Mouse (Mus musculus): ENCODE measurements around the gene P4htm.

DNA sequence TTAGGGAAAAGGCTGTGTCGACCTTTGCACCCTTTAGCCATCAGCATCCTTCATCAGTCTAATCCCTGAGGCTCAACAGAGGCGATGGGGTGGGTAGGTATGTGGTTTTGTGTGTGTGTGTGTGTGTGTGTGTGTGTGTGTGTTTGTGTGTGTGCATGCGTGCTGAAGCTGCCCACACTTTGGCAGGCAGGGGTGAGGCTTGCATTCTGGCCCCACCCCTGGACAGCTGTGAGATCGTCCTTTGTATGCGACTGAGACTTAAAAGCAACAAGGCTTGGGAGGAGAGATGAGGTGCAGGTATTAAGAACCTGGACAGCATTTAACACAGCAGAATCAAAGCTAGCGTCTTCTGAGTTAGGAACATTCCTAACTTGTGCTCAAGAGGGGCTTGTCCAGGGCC is 20.4 kb downstream of the P4htm start:
- TF ChIP-seq CTCF (IDR thresholded peaks at IDR 0.05; ENCODE audit: low read depth) (no peak), EP300 (IDR thresholded peaks at IDR 0.05; ENCODE audit: low read depth) (no peak)
